Mouse (Mus musculus): ENCODE results near the gene Mylk4.

- no peak for TF ChIP-seq GATA1 (IDR thresholded peaks at IDR 0.05; ENCODE audit: low read length)
- no peak for TF ChIP-seq TAL1 (IDR thresholded peaks at IDR 0.05; ENCODE audit: low read length)
These were observed 121.7 kb downstream of the Mylk4 start for GRCm38 (mm10) chr13:32662041-32662440.
